Comparison of ENCODE assay signal across 22 mouse cellular contexts in the genomic region with DNA sequence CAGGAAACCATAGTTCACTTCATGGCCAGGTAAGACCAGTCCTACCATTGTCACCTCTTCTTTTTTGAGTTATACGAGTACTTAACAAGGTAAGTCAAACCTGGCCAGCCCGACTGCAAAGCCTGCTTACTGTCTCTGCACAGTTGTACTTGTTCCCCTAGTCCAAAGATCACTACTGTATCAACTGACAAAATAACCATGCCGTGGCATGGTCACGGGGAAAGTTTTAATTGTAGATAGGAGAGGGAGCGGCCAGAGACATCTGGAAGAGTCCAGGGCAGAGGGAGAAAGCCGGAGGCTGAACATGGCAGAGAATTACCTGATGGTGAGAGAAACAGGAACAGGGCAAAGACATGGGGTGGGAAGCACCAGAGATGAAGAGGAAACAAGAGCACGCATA. TPM values are rescaled to one million over a fixed set of nuclear protein-coding genes. Genes with fewer than 3 reads are reported as not detected.
"Had no signal": no experiment of that assay in that cellular context is flagged by ENCODE, and none has a peak within 500 bp of the region (broad histone marks: within the 10 kb centered on the region; RNA-seq: fewer than 3 reads in every experiment).

No protein-coding gene starts in this region.

- DNase-seq: gastrocnemius, postnatal 14 days; gastrocnemius, postnatal 36 days; heart, adult 18-20 months; heart, postnatal 10 days; kidney, adult 18-20 months; kidney, adult 8-10 months; kidney, postnatal 10 days; kidney, postnatal 25 days; kidney, postnatal 4 days; lung, adult 18-20 months had no signal

- H3K36me3 ChIP-seq: heart, embryonic 12.5 days; hindbrain, embryonic 13.5 days; hindbrain, embryonic 15.5 days; limb, embryonic 13.5 days; limb, embryonic 15.5 days had no signal

- H3K9ac ChIP-seq: heart, embryonic 12.5 days; hindbrain, embryonic 13.5 days; hindbrain, embryonic 15.5 days; limb, embryonic 13.5 days; limb, embryonic 15.5 days; liver, embryonic 14.5 days had no signal

- H3K9me3 ChIP-seq: heart, embryonic 10.5 days; hindbrain, embryonic 13.5 days; hindbrain, embryonic 15.5 days; limb, embryonic 13.5 days; limb, embryonic 15.5 days had no signal

- H3K27ac ChIP-seq: heart, embryonic 10.5 days; hindbrain, embryonic 13.5 days; hindbrain, embryonic 15.5 days; hindbrain, postnatal 0 days; layer of hippocampus, adult 2 months; left cerebral cortex, adult 2 months; limb, embryonic 13.5 days; limb, embryonic 15.5 days; liver, embryonic 14.5 days had no signal

- ATAC-seq: hindbrain, postnatal 0 days had no signal

- H3K4me3 ChIP-seq: heart, embryonic 10.5 days; heart, embryonic 12.5 days; hindbrain, embryonic 13.5 days; hindbrain, embryonic 15.5 days; layer of hippocampus, adult 2 months; left cerebral cortex, adult 2 months; limb, embryonic 13.5 days; limb, embryonic 15.5 days had no signal

- H3K4me2 ChIP-seq: heart, embryonic 12.5 days; hindbrain, embryonic 13.5 days; hindbrain, embryonic 15.5 days; limb, embryonic 13.5 days; limb, embryonic 15.5 days; liver, embryonic 11.5 days had no signal

- H3K27me3 ChIP-seq: heart, embryonic 12.5 days; hindbrain, embryonic 13.5 days; hindbrain, embryonic 15.5 days; limb, embryonic 13.5 days; limb, embryonic 15.5 days had no signal

RNA-seq across cellular contexts. Expression of gene Frem1, which starts 46.9 kb away (rescaled TPM):
- total RNA-seq: hematopoietic stem cell, adult 5-6 weeks had no signal
